Mouse (Mus musculus) lung, embryonic 14.5 days (tissue): ENCODE measurements around the gene Pabpn1l. TPM values are rescaled to one million over a fixed set of nuclear protein-coding genes. Genes with fewer than 3 reads are reported as not detected.

Source experiments
- ATAC-seq: fragments of 200-750 bp; cut with Nextera tagmentation; 2 replicates; pipeline ENCODE4 v1.8.0; 2017; ENCODE audit warnings: mild to moderate bottlenecking, moderate TSS enrichment, moderate library complexity; ENCODE audit not compliant: insufficient read depth
- DNase-seq: peaks from one replicate; pipeline ENCODE4 v3.0.0-alpha.2; 2015
- H3K27ac ChIP-seq: fragments of 300-500 bp; sonication (generic); 2 replicates; pipeline ENCODE4 v1.5.1; 2014; ENCODE audit warnings: low read depth, mild to moderate bottlenecking, moderate library complexity
- H3K27me3 ChIP-seq: fragments of 300-500 bp; sonication (generic); 2 replicates; pipeline ENCODE4 v1.6.1; 2014; ENCODE audit warnings: low read length, control low read depth; ENCODE audit not compliant: insufficient read depth
- H3K36me3 ChIP-seq: fragments of 300-500 bp; sonication (generic); 2 replicates; pipeline ENCODE4 v1.6.1; 2014; ENCODE audit warnings: control low read depth; ENCODE audit not compliant: insufficient read depth
- H3K4me1 ChIP-seq: fragments of 300-500 bp; sonication (generic); 2 replicates; pipeline ENCODE4 v1.6.1; 2014; ENCODE audit warnings: antibody characterized with exemption, control low read depth; ENCODE audit not compliant: insufficient read depth
- H3K4me2 ChIP-seq: fragments of 300-500 bp; sonication (generic); 2 replicates; pipeline ENCODE4 v1.6.1; 2014; ENCODE audit warnings: mild to moderate bottlenecking
- H3K4me3 ChIP-seq: fragments of 300-500 bp; sonication (generic); 2 replicates; pipeline ENCODE4 v1.5.1; 2014; ENCODE audit warnings: low read depth, low read length
- H3K9ac ChIP-seq: fragments of 300-500 bp; sonication (generic); 2 replicates; pipeline ENCODE4 v1.6.1; 2014
- H3K9me3 ChIP-seq: fragments of 300-500 bp; sonication (generic); 2 replicates; pipeline ENCODE4 v1.6.1; 2016; ENCODE audit warnings: low read depth, low read length, control low read depth
- CTCF ChIP-seq: IDR thresholded peaks from 2 replicates; pipeline ENCODE4 v1.5.1; 2016; ENCODE audit warnings: antibody characterized with exemption, low read depth
- WGBS: fragments of 180-500 bp; shearing (Covaris S2); extraction: QIAGEN DNeasy Blood & Tissue Kit; methylation state at CpG from one replicate; pipeline ENCODE4 v1.1.7; 2014; 5-methylcytosine and 5-hydroxymethylcytosine counted together
- polyA plus RNA-seq: library from polyadenylated mRNA; unstranded; fragments of >200 nt; fragmentation: Nextera tagmentation; extraction: Ambion mirVana; gene quantifications from 2 replicates; pipeline ENCODE4 v1.2.1, GENCODE M21; 2014

The Pabpn1l gene
- polyA plus RNA-seq, result not detected in 2 replicates

- H3K36me3 ChIP-seq, result no peaks in the 10 kb centered on the region
- H3K9ac ChIP-seq, result no peak within 1 kb of the TSS
- H3K27me3 ChIP-seq, result no peaks in the 10 kb centered on the region
- ATAC-seq (no peak), DNase-seq (no peak)
- H3K4me2 ChIP-seq, result no peak within 1 kb of the TSS
- 55% methylated on average over 6 of the region's 6 CpGs for WGBS
- H3K27ac ChIP-seq, result no peak within 1 kb of the TSS
- H3K9me3 ChIP-seq, result no peaks in the 10 kb centered on the region
- TF ChIP-seq CTCF, result no peak
- no peak within 1 kb of the TSS for H3K4me3 ChIP-seq
- H3K4me1 ChIP-seq, result no peaks in the 10 kb centered on the region
Observed at GRCm38 (mm10) chr8:122622727-122623126, at the start of gene Pabpn1l. Gene Pabpn1l, minus strand, starts transcription at chr8:122622739.

GRCm38 (mm10) chr8:122671894-122672293 lies 49.4 kb upstream of the Pabpn1l start:
- no peak overlapping the region for H3K4me3 ChIP-seq
- 58% methylated on average over 6 of the region's 6 CpGs for WGBS
- peaks cover 8% of the 10 kb centered on the region for H3K4me1 ChIP-seq
- no peaks in the 10 kb centered on the region for H3K36me3 ChIP-seq
- no peak overlapping the region for H3K27ac ChIP-seq
- peaks cover 43% of the 10 kb centered on the region for H3K27me3 ChIP-seq
- H3K9me3 ChIP-seq, result no peaks in the 10 kb centered on the region
- H3K4me2 ChIP-seq, result no peak overlapping the region
- DNase-seq (no peak), ATAC-seq (no peak)
- TF ChIP-seq CTCF, result no peak
- H3K9ac ChIP-seq, result no peak overlapping the region

- Histone ChIP-seq H3K4me1 (peaks cover 18% of the 10 kb centered on the region), H3K36me3 (no peaks in the 10 kb centered on the region), H3K9me3 (no peaks in the 10 kb centered on the region), H3K9ac (no peak overlapping the region), H3K27me3 (peaks cover 32% of the 10 kb centered on the region), H3K27ac (no peak overlapping the region), H3K4me3 (no peak overlapping the region), H3K4me2 (no peak overlapping the region)
- 58% methylated on average over 3 of the region's 3 CpGs for WGBS
- DNase-seq (no peak), ATAC-seq (no peak)
- TF ChIP-seq CTCF, result no peak
Observed at GRCm38 (mm10) chr8:122670718-122671117, 48.2 kb upstream of the Pabpn1l start.

GRCm38 (mm10) chr8:122670001-122670400 lies 47.5 kb upstream of the Pabpn1l start:
- Histone ChIP-seq H3K9ac (no peak overlapping the region), H3K9me3 (no peaks in the 10 kb centered on the region), H3K36me3 (no peaks in the 10 kb centered on the region), H3K4me2 (no peak overlapping the region), H3K27ac (no peak overlapping the region), H3K4me1 (peaks cover 18% of the 10 kb centered on the region), H3K27me3 (peaks cover 25% of the 10 kb centered on the region), H3K4me3 (no peak overlapping the region)
- DNase-seq, result no peak
- TF ChIP-seq CTCF, result no peak
- 30% methylated on average over 11 of the region's 11 CpGs for WGBS
- no peak for ATAC-seq

GRCm38 (mm10) chr8:122669370-122669769 lies 46.8 kb upstream of the Pabpn1l start:
- Histone ChIP-seq H3K27ac (no peak overlapping the region), H3K4me1 (peaks cover 18% of the 10 kb centered on the region), H3K4me3 (no peak overlapping the region), H3K9ac (no peak overlapping the region), H3K36me3 (no peaks in the 10 kb centered on the region), H3K4me2 (no peak overlapping the region), H3K27me3 (peaks cover 22% of the 10 kb centered on the region), H3K9me3 (no peaks in the 10 kb centered on the region)
- no peak for DNase-seq
- 32% methylated on average over 5 of the region's 5 CpGs for WGBS
- TF ChIP-seq CTCF, result no peak
- ATAC-seq, result no peak

GRCm38 (mm10) chr8:122667854-122668253 lies 45.3 kb upstream of the Pabpn1l start:
- no peak overlapping the region for H3K4me3 ChIP-seq
- DNase-seq (no peak), ATAC-seq (no peak)
- TF ChIP-seq CTCF, result no peak
- peaks cover 21% of the 10 kb centered on the region for H3K27me3 ChIP-seq
- 74% methylated on average over 11 of the region's 11 CpGs for WGBS
- H3K9me3 ChIP-seq, result no peaks in the 10 kb centered on the region
- peaks cover 22% of the 10 kb centered on the region for H3K4me1 ChIP-seq
- H3K9ac ChIP-seq, result no peak overlapping the region
- H3K36me3 ChIP-seq, result no peaks in the 10 kb centered on the region
- H3K4me2 ChIP-seq, result no peak overlapping the region
- no peak overlapping the region for H3K27ac ChIP-seq

- Histone ChIP-seq H3K27ac (peak overlapping the region; percentile 80; the same call in 1 of the 2 replicates), H3K4me1 (peaks cover 22% of the 10 kb centered on the region), H3K4me3 (no peak overlapping the region)
Observed at GRCm38 (mm10) chr8:122666827-122667226, 44.3 kb upstream of the Pabpn1l start.

GRCm38 (mm10) chr8:122666338-122666764 lies 43.8 kb upstream of the Pabpn1l start:
- Histone ChIP-seq H3K36me3 (no peaks in the 10 kb centered on the region), H3K27me3 (peaks cover 11% of the 10 kb centered on the region), H3K9ac (peak overlapping the region; percentile 18; the same call in 1 of the 2 replicates), H3K9me3 (no peaks in the 10 kb centered on the region), H3K4me3 (no peak overlapping the region), H3K4me1 (peaks cover 24% of the 10 kb centered on the region), H3K4me2 (peak overlapping the region; percentile 26), H3K27ac (peak overlapping the region; percentile 80; the same call in 1 of the 2 replicates)
- no peak for DNase-seq
- no peak for ATAC-seq
- WGBS, result 31% methylated on average over 9 of the region's 9 CpGs
- no peak for TF ChIP-seq CTCF

More at GRCm38 (mm10) chr8:122666827-122667226, 44.3 kb upstream of the Pabpn1l start:
- peak overlapping the region; percentile 26 for H3K4me2 ChIP-seq
- peak overlapping the region; percentile 18; the same call in 1 of the 2 replicates for H3K9ac ChIP-seq
- peaks cover 12% of the 10 kb centered on the region for H3K27me3 ChIP-seq
- 33% methylated on average over 12 of the region's 12 CpGs for WGBS
- no peak for TF ChIP-seq CTCF
- peak; percentile 68 for DNase-seq
- ATAC-seq, result peak; percentile 19
- H3K36me3 ChIP-seq, result no peaks in the 10 kb centered on the region
- no peaks in the 10 kb centered on the region for H3K9me3 ChIP-seq
